Mouse (Mus musculus): ENCODE measurements around the gene Gpc6. TPM values are rescaled to one million over a fixed set of nuclear protein-coding genes. Genes with fewer than 3 reads are reported as not detected.

The Gpc6 gene
- total and polyA plus RNA-seq, 2 experiments from 2014 or later: 11.0 to 17.1 TPM

- Histone ChIP-seq H3K9ac (replicated peaks; ENCODE audit: low read depth, low read length) (no peak overlapping the region), H3K4me2 (ENCODE audit: low read depth, low read length) (no peak overlapping the region)
These were observed 8.2 kb upstream of the Gpc6 start for GRCm38 (mm10) chr14:116916874-116917273.

GRCm38 (mm10) chr14:116924266-116924665 lies 849 bp upstream of the Gpc6 start:
- no peak overlapping the region for H3K4me2 ChIP-seq (ENCODE audit: low read depth, low read length)

More at GRCm38 (mm10) chr14:116916874-116917273, 8.2 kb upstream of the Gpc6 start:
- Histone ChIP-seq H3K9me3 (replicated peaks; ENCODE audit: control insufficient read depth, low read length) (no peaks in the 10 kb centered on the region), H3K27me3 (ENCODE audit: control insufficient read depth, insufficient read depth, low read length) (no peaks in the 10 kb centered on the region), H3K4me3 (ENCODE audit: low read depth, low read length) (no peak overlapping the region), H3K27ac (ENCODE audit: low read depth) (no peak overlapping the region), H3K4me1 (ENCODE audit: control insufficient read depth, insufficient read depth) (no peaks in the 10 kb centered on the region), H3K36me3 (replicated peaks; ENCODE audit: control insufficient read depth, insufficient read depth, low read length) (no peaks in the 10 kb centered on the region)
- TF ChIP-seq EP300 (IDR thresholded peaks at IDR 0.05; ENCODE audit: low read depth): no peak
- no peak for TF ChIP-seq CTCF (IDR thresholded peaks at IDR 0.05; ENCODE audit: low read depth)
- DNase-seq (ENCODE audit: low spot score): no peak
- no peak for ATAC-seq (ENCODE audit: insufficient read depth, low read depth)
- 71% methylated on average over 6 of the region's 6 CpGs for WGBS

GRCm38 (mm10) chr14:116925691-116926403 lies 732 bp downstream of the Gpc6 start:
- Histone ChIP-seq H3K4me1 (ENCODE audit: control insufficient read depth, insufficient read depth) (no peaks in the 10 kb centered on the region), H3K4me3 (ENCODE audit: low read depth, low read length) (peak overlapping the region; percentile 56), H3K9ac (replicated peaks; ENCODE audit: low read depth, low read length) (peak overlapping the region; percentile 48), H3K9me3 (replicated peaks; ENCODE audit: control insufficient read depth, low read length) (no peaks in the 10 kb centered on the region), H3K4me2 (ENCODE audit: low read depth, low read length) (peak overlapping the region; percentile 88), H3K27me3 (ENCODE audit: control insufficient read depth, insufficient read depth, low read length) (peaks cover 20% of the 10 kb centered on the region), H3K36me3 (replicated peaks; ENCODE audit: control insufficient read depth, insufficient read depth, low read length) (no peaks in the 10 kb centered on the region), H3K27ac (ENCODE audit: low read depth) (peak overlapping the region; percentile 47)
- TF ChIP-seq CTCF (IDR thresholded peaks at IDR 0.05; ENCODE audit: low read depth) (no peak), EP300 (IDR thresholded peaks at IDR 0.05; ENCODE audit: low read depth) (no peak)
- DNase-seq (ENCODE audit: low spot score): no peak
- ATAC-seq (ENCODE audit: insufficient read depth, low read depth): peak; percentile 29
- under 1% methylated on average over 51 of the region's 58 CpGs for WGBS

More at GRCm38 (mm10) chr14:116924266-116924665, 849 bp upstream of the Gpc6 start:
- Histone ChIP-seq H3K9ac (replicated peaks; ENCODE audit: low read depth, low read length) (no peak overlapping the region), H3K27me3 (ENCODE audit: control insufficient read depth, insufficient read depth, low read length) (peaks cover 20% of the 10 kb centered on the region), H3K36me3 (replicated peaks; ENCODE audit: control insufficient read depth, insufficient read depth, low read length) (no peaks in the 10 kb centered on the region), H3K4me3 (ENCODE audit: low read depth, low read length) (no peak overlapping the region), H3K9me3 (replicated peaks; ENCODE audit: control insufficient read depth, low read length) (no peaks in the 10 kb centered on the region), H3K4me1 (ENCODE audit: control insufficient read depth, insufficient read depth) (no peaks in the 10 kb centered on the region), H3K27ac (ENCODE audit: low read depth) (no peak overlapping the region)
- ATAC-seq (ENCODE audit: insufficient read depth, low read depth): no peak
- TF ChIP-seq EP300 (IDR thresholded peaks at IDR 0.05; ENCODE audit: low read depth): no peak
- no peak for TF ChIP-seq CTCF (IDR thresholded peaks at IDR 0.05; ENCODE audit: low read depth)
- 75% methylated on average over 2 of the region's 2 CpGs for WGBS
- DNase-seq (ENCODE audit: low spot score): no peak

GRCm38 (mm10) chr14:116926404-116927171 lies 1.5 kb downstream of the Gpc6 start:
- DNase-seq (ENCODE audit: low spot score) (peak; percentile 64), ATAC-seq (ENCODE audit: insufficient read depth, low read depth) (peak; percentile 73)
- Histone ChIP-seq H3K36me3 (replicated peaks; ENCODE audit: control insufficient read depth, insufficient read depth, low read length) (no peaks in the 10 kb centered on the region), H3K4me3 (ENCODE audit: low read depth, low read length) (peak overlapping the region; percentile 56), H3K27ac (ENCODE audit: low read depth) (peak overlapping the region; percentile 47), H3K9ac (replicated peaks; ENCODE audit: low read depth, low read length) (peak overlapping the region; percentile 48), H3K4me1 (ENCODE audit: control insufficient read depth, insufficient read depth) (no peaks in the 10 kb centered on the region), H3K9me3 (replicated peaks; ENCODE audit: control insufficient read depth, low read length) (no peaks in the 10 kb centered on the region), H3K4me2 (ENCODE audit: low read depth, low read length) (peak overlapping the region; percentile 88), H3K27me3 (ENCODE audit: control insufficient read depth, insufficient read depth, low read length) (peaks cover 20% of the 10 kb centered on the region)
- TF ChIP-seq EP300 (IDR thresholded peaks at IDR 0.05; ENCODE audit: low read depth) (no peak), CTCF (IDR thresholded peaks at IDR 0.05; ENCODE audit: low read depth) (peak; percentile 8; the same call in 1 of the 2 replicates)
- 0% methylated on average over 50 of the region's 52 CpGs for WGBS

GRCm38 (mm10) chr14:116927341-116928315 lies 2.5 kb downstream of the Gpc6 start:
- no peak for DNase-seq (ENCODE audit: low spot score)
- no peaks in the 10 kb centered on the region for H3K9me3 ChIP-seq (replicated peaks; ENCODE audit: control insufficient read depth, low read length)
- peak overlapping the region; percentile 47; the same call in 1 of the 2 replicates for H3K27ac ChIP-seq (ENCODE audit: low read depth)
- no peaks in the 10 kb centered on the region for H3K36me3 ChIP-seq (replicated peaks; ENCODE audit: control insufficient read depth, insufficient read depth, low read length)
- peaks cover 20% of the 10 kb centered on the region for H3K27me3 ChIP-seq (ENCODE audit: control insufficient read depth, insufficient read depth, low read length)
- 9% methylated on average over 21 of the region's 21 CpGs for WGBS
- H3K4me3 ChIP-seq (ENCODE audit: low read depth, low read length): peak overlapping the region; percentile 56
- H3K4me2 ChIP-seq (ENCODE audit: low read depth, low read length): peak overlapping the region; percentile 88
- no peak for TF ChIP-seq CTCF (IDR thresholded peaks at IDR 0.05; ENCODE audit: low read depth)
- TF ChIP-seq EP300 (IDR thresholded peaks at IDR 0.05; ENCODE audit: low read depth): no peak
- no peak for ATAC-seq (ENCODE audit: insufficient read depth, low read depth)
- no peaks in the 10 kb centered on the region for H3K4me1 ChIP-seq (ENCODE audit: control insufficient read depth, insufficient read depth)
- no peak overlapping the region; the same call in 1 of the 2 replicates for H3K9ac ChIP-seq (replicated peaks; ENCODE audit: low read depth, low read length)

All from heart, postnatal 0 days (tissue).